Mouse (Mus musculus) heart, embryonic 15.5 days (tissue): ENCODE results near the gene Cul7. TPM values are rescaled to one million over a fixed set of nuclear protein-coding genes. Genes with fewer than 3 reads are reported as not detected.

Experiments used
- ATAC-seq: fragments of 200-750 bp; cut with Nextera tagmentation; replicated peaks from 2 replicates; pipeline ENCODE4 v1.8.0; 2017; ENCODE audit warnings: low read depth, moderate TSS enrichment; ENCODE audit not compliant: insufficient number of reproducible peaks, insufficient read depth, low FRiP score
- H3K27ac ChIP-seq: fragments of 300-500 bp; sonication (generic); 2 replicates; pipeline ENCODE4 v1.5.1; 2015; ENCODE audit warnings: mild to moderate bottlenecking, inconsistent platforms
- H3K27me3 ChIP-seq: fragments of 300-500 bp; sonication (generic); 2 replicates; pipeline ENCODE4 v1.6.1; 2015; ENCODE audit warnings: inconsistent platforms
- H3K36me3 ChIP-seq: fragments of 300-500 bp; sonication (generic); 2 replicates; pipeline ENCODE4 v1.6.1; 2015; ENCODE audit warnings: mild to moderate bottlenecking, inconsistent platforms
- H3K4me1 ChIP-seq: fragments of 300-500 bp; sonication (generic); replicated peaks from 2 replicates; pipeline ENCODE4 v1.6.1; 2015; ENCODE audit warnings: inconsistent platforms
- H3K4me2 ChIP-seq: fragments of 300-500 bp; sonication (generic); 2 replicates; pipeline ENCODE4 v1.6.1; 2015; ENCODE audit warnings: inconsistent platforms, mild to moderate bottlenecking, moderate library complexity
- H3K4me3 ChIP-seq: fragments of 300-500 bp; sonication (generic); 2 replicates; pipeline ENCODE4 v1.5.1; 2015; ENCODE audit warnings: mild to moderate bottlenecking, inconsistent platforms
- H3K9ac ChIP-seq: fragments of 300-500 bp; sonication (generic); 2 replicates; pipeline ENCODE4 v1.6.1; 2015; ENCODE audit warnings: mild to moderate bottlenecking, inconsistent platforms
- H3K9me3 ChIP-seq: fragments of 300-500 bp; sonication (generic); replicated peaks from 2 replicates; pipeline ENCODE4 v1.6.1; 2016; ENCODE audit warnings: inconsistent platforms
- WGBS: fragments of 180-500 bp; shearing (Covaris S2); methylation state at CpG from one replicate; pipeline ENCODE4 v1.1.7; 2015; ENCODE audit warnings: mixed read lengths; 5-methylcytosine and 5-hydroxymethylcytosine counted together
- polyA plus RNA-seq: library from polyadenylated mRNA; unstranded; fragments of >200 nt; fragmentation: Nextera tagmentation; extraction: Ambion mirVana; gene quantifications from 2 replicates; pipeline ENCODE4 v1.2.1, GENCODE M21; 2015

Cul7 gene
- polyA plus RNA-seq, 1 experiment from 2014 or later = 32.8 TPM

GRCm38 (mm10) chr17:46647279-46647678, 2.9 kb upstream of the Cul7 start:
- no peak overlapping the region for H3K27ac ChIP-seq
- H3K27me3 ChIP-seq = no peaks in the 10 kb centered on the region
- peak overlapping the region; percentile 79 for H3K4me3 ChIP-seq
- H3K9me3 ChIP-seq = no peaks in the 10 kb centered on the region
- H3K4me1 ChIP-seq = peaks cover 45% of the 10 kb centered on the region
- 90% methylated on average over 7 of the region's 7 CpGs for WGBS
- H3K4me2 ChIP-seq = no peak overlapping the region; the same call in 1 of the 2 replicates
- H3K36me3 ChIP-seq = peaks cover 9% of the 10 kb centered on the region; the same call in 1 of the 2 replicates
- ATAC-seq = no peak
- 0 out of 2 replicates have a peak overlapping the region, but pooled peaks have one; percentile 83 for H3K9ac ChIP-seq

- no peak overlapping the region for H3K27ac ChIP-seq
Measured at GRCm38 (mm10) chr17:46648436-46648835, 1.7 kb upstream of the Cul7 start.

GRCm38 (mm10) chr17:46649811-46650210, 326 bp upstream of the Cul7 start:
- no peaks in the 10 kb centered on the region for H3K27me3 ChIP-seq
- H3K4me2 ChIP-seq = peak overlapping the region; percentile 92
- H3K36me3 ChIP-seq = peaks cover 32% of the 10 kb centered on the region
- peak overlapping the region; percentile 91 for H3K9ac ChIP-seq
- peaks cover 52% of the 10 kb centered on the region for H3K4me1 ChIP-seq
- peak overlapping the region; percentile 99 for H3K27ac ChIP-seq
- H3K9me3 ChIP-seq = no peaks in the 10 kb centered on the region
- H3K4me3 ChIP-seq = peak overlapping the region; percentile 82
- WGBS = 29% methylated on average over 15 of the region's 15 CpGs
- ATAC-seq = no peak

More at GRCm38 (mm10) chr17:46648436-46648835, 1.7 kb upstream of the Cul7 start:
- Histone ChIP-seq H3K4me2 (no peak overlapping the region), H3K27me3 (no peaks in the 10 kb centered on the region), H3K9me3 (no peaks in the 10 kb centered on the region), H3K4me1 (peaks cover 56% of the 10 kb centered on the region), H3K9ac (no peak overlapping the region), H3K4me3 (no peak overlapping the region), H3K36me3 (peaks cover 18% of the 10 kb centered on the region)
- no peak for ATAC-seq
- WGBS = 88% methylated on average over 9 of the region's 9 CpGs

- peaks cover 44% of the 10 kb centered on the region for H3K36me3 ChIP-seq
- H3K4me2 ChIP-seq = peak overlapping the region; percentile 92
- no peak for ATAC-seq
- H3K4me1 ChIP-seq = peaks cover 52% of the 10 kb centered on the region
- peak overlapping the region; percentile 91 for H3K9ac ChIP-seq
- H3K4me3 ChIP-seq = peak overlapping the region; percentile 82
- peak overlapping the region; percentile 99 for H3K27ac ChIP-seq
- no peaks in the 10 kb centered on the region for H3K27me3 ChIP-seq
- 62% methylated on average over 17 of the region's 17 CpGs for WGBS
- no peaks in the 10 kb centered on the region for H3K9me3 ChIP-seq
Measured at GRCm38 (mm10) chr17:46651292-46651691, 1.2 kb downstream of the Cul7 start.

- H3K4me1 ChIP-seq = peaks cover 46% of the 10 kb centered on the region
- peak overlapping the region; percentile 92 for H3K4me2 ChIP-seq
- peak overlapping the region; percentile 82 for H3K4me3 ChIP-seq
- no peaks in the 10 kb centered on the region for H3K27me3 ChIP-seq
- H3K36me3 ChIP-seq = peaks cover 51% of the 10 kb centered on the region
- H3K27ac ChIP-seq = peak overlapping the region; percentile 99
- ATAC-seq = no peak
- H3K9me3 ChIP-seq = no peaks in the 10 kb centered on the region
- WGBS = 53% methylated on average over 20 of the region's 20 CpGs
- H3K9ac ChIP-seq = peak overlapping the region; percentile 91
Measured at GRCm38 (mm10) chr17:46651755-46652547, 1.8 kb downstream of the Cul7 start.

GRCm38 (mm10) chr17:46656054-46656453, 5.9 kb downstream of the Cul7 start:
- peaks cover 81% of the 10 kb centered on the region for H3K36me3 ChIP-seq
- H3K9me3 ChIP-seq = no peaks in the 10 kb centered on the region
- H3K4me1 ChIP-seq = peaks cover 31% of the 10 kb centered on the region
- no peak overlapping the region for H3K4me3 ChIP-seq
- H3K4me2 ChIP-seq = no peak overlapping the region
- no peak for ATAC-seq
- no peak overlapping the region for H3K9ac ChIP-seq
- no peak overlapping the region for H3K27ac ChIP-seq
- no peaks in the 10 kb centered on the region for H3K27me3 ChIP-seq
- 80% methylated on average over 6 of the region's 6 CpGs for WGBS

- no peak overlapping the region for H3K27ac ChIP-seq
- no peaks in the 10 kb centered on the region for H3K9me3 ChIP-seq
- peaks cover 91% of the 10 kb centered on the region for H3K36me3 ChIP-seq
- no peak overlapping the region for H3K4me3 ChIP-seq
- H3K9ac ChIP-seq = no peak overlapping the region
- no peak for ATAC-seq
- H3K4me2 ChIP-seq = no peak overlapping the region
- 95% methylated on average over 9 of the region's 9 CpGs for WGBS
- no peaks in the 10 kb centered on the region for H3K27me3 ChIP-seq
- H3K4me1 ChIP-seq = no peaks in the 10 kb centered on the region
Measured at GRCm38 (mm10) chr17:46661351-46661750, 11.2 kb downstream of the Cul7 start.

GRCm38 (mm10) chr17:46661981-46662380, 11.8 kb downstream of the Cul7 start:
- H3K4me3 ChIP-seq = no peak overlapping the region
- no peak overlapping the region for H3K9ac ChIP-seq
- no peak for ATAC-seq
- 93% methylated on average over 12 of the region's 12 CpGs for WGBS
- H3K36me3 ChIP-seq = peaks cover 91% of the 10 kb centered on the region
- no peak overlapping the region for H3K27ac ChIP-seq
- H3K4me2 ChIP-seq = no peak overlapping the region
- H3K4me1 ChIP-seq = no peaks in the 10 kb centered on the region
- H3K27me3 ChIP-seq = no peaks in the 10 kb centered on the region
- no peaks in the 10 kb centered on the region for H3K9me3 ChIP-seq

- WGBS = 82% methylated on average over 5 of the region's 5 CpGs
- Histone ChIP-seq H3K36me3 (peaks cover 90% of the 10 kb centered on the region), H3K27ac (no peak overlapping the region), H3K4me3 (no peak overlapping the region), H3K9ac (no peak overlapping the region), H3K4me1 (no peaks in the 10 kb centered on the region), H3K9me3 (no peaks in the 10 kb centered on the region), H3K4me2 (no peak overlapping the region), H3K27me3 (no peaks in the 10 kb centered on the region)
- no peak for ATAC-seq
Measured at GRCm38 (mm10) chr17:46662730-46663129, 12.6 kb downstream of the Cul7 start.

- Histone ChIP-seq H3K27me3 (no peaks in the 10 kb centered on the region), H3K9ac (no peak overlapping the region), H3K4me3 (no peak overlapping the region), H3K36me3 (peaks cover 67% of the 10 kb centered on the region), H3K4me1 (peaks cover under 1% of the 10 kb centered on the region; the same call in 1 of the 2 replicates), H3K4me2 (no peak overlapping the region), H3K9me3 (no peaks in the 10 kb centered on the region), H3K27ac (no peak overlapping the region)
- 75% methylated on average over 16 of the region's 16 CpGs for WGBS
- ATAC-seq = no peak
Measured at GRCm38 (mm10) chr17:46667712-46668111, 17.6 kb downstream of the Cul7 start.

- no peak overlapping the region for H3K9ac ChIP-seq
- H3K9me3 ChIP-seq = no peaks in the 10 kb centered on the region
- 94% methylated on average over 10 of the region's 10 CpGs for WGBS
- no peaks in the 10 kb centered on the region for H3K27me3 ChIP-seq
- H3K4me1 ChIP-seq = peaks cover 18% of the 10 kb centered on the region
- no peak overlapping the region for H3K27ac ChIP-seq
- no peak overlapping the region for H3K4me3 ChIP-seq
- no peak overlapping the region for H3K4me2 ChIP-seq
- ATAC-seq = no peak
- H3K36me3 ChIP-seq = peaks cover 49% of the 10 kb centered on the region
Measured at GRCm38 (mm10) chr17:46669911-46670310, 19.8 kb downstream of the Cul7 start.
